Mouse (Mus musculus) embryonic facial prominence, embryonic 13.5 days (tissue): ENCODE results near the gene Adamts10. TPM values are rescaled to one million over a fixed set of nuclear protein-coding genes. Genes with fewer than 3 reads are reported as not detected.

Experiments
- polyA plus RNA-seq: library from polyadenylated mRNA; unstranded; fragments of >200 nt; fragmentation: Nextera tagmentation; extraction: Ambion mirVana; gene quantifications from 2 replicates; pipeline ENCODE4 v1.2.1, GENCODE M21; 2015

The Adamts10 gene
- polyA plus RNA-seq, 1 experiment from 2014 or later = 85.5 TPM

Other genes with a start within 250 kb of the Adamts10 start
- 15.6 and 17.6 TPM in 2 replicates for gene Zfp955b, start 234.7 kb upstream of the Adamts10 start, polyA plus RNA-seq
- gene Zfp81, start 165.3 kb upstream of the Adamts10 start, polyA plus RNA-seq = 10.8 and 12.2 TPM in 2 replicates
- gene Zfp101, start 129.6 kb upstream of the Adamts10 start, polyA plus RNA-seq = 24.3 and 25.1 TPM in 2 replicates
- not detected in 2 replicates for gene Actl9, start 91.3 kb upstream of the Adamts10 start, polyA plus RNA-seq
- 2.6 and 4.2 TPM in 2 replicates for gene Myo1f, start 31.5 kb downstream of the Adamts10 start, polyA plus RNA-seq
- gene Zfp414, start 104.9 kb downstream of the Adamts10 start, polyA plus RNA-seq = 49.1 and 50.2 TPM in 2 replicates
- gene Pram1, start 113.9 kb downstream of the Adamts10 start, polyA plus RNA-seq = 0.72 and 0.91 TPM in 2 replicates
- 372 and 384 TPM in 2 replicates for gene Hnrnpm, start 162.7 kb downstream of the Adamts10 start, polyA plus RNA-seq
- gene March2, start 194.5 kb downstream of the Adamts10 start, polyA plus RNA-seq = 42.6 and 46.9 TPM in 2 replicates
- gene Rab11b, start 236.3 kb downstream of the Adamts10 start, polyA plus RNA-seq = 324 and 385 TPM in 2 replicates